Mouse (Mus musculus) layer of hippocampus, postnatal 25 days (tissue): Measurements from ENCODE around the gene Cybc1. TPM values are rescaled to one million over a fixed set of nuclear protein-coding genes. Genes with fewer than 3 reads are reported as not detected.

Experiments used
- DNase-seq, 2 experiments: peaks; one replicate each; pipeline ENCODE4 v3.0.0; 2022; ENCODE audit warnings: mixed read lengths in 2 of 2, low spot score in 1 of 2; ENCODE audit errors: extremely low spot score in 1 of 2
- total RNA-seq, 2 experiments: library from RNA; stranded (reverse); gene quantifications; 2 replicates each; pipeline ENCODE4 v1.2.3; 2021

The Cybc1 gene
- total RNA-seq, 2 experiments from 2014 or later = 23.3 to 24.0 TPM

- no peak for DNase-seq
Observed at GRCm38 (mm10) chr11:121219776-121220175, 9.3 kb downstream of the Cybc1 start.

- DNase-seq = no peak
Observed at GRCm38 (mm10) chr11:121216831-121217230, 12.3 kb downstream of the Cybc1 start.

- DNase-seq = peak; percentile 78 to 89
Observed at GRCm38 (mm10) chr11:121204161-121205006, 24.7 kb downstream of the Cybc1 start, which contains the start of the genes Hexdc and Ogfod3. Gene Hexdc, plus strand, starts transcription at chr11:121204433. Gene Ogfod3, minus strand, starts transcription at chr11:121204711.

GRCm38 (mm10) chr11:121203859-121204160, 25.3 kb downstream of the Cybc1 start:
- no peak for DNase-seq

GRCm38 (mm10) chr11:121201436-121202198, 27.5 kb downstream of the Cybc1 start:
- peak in 1 of 2 experiments; percentile 55 for DNase-seq

- no peak for DNase-seq
Observed at GRCm38 (mm10) chr11:121200781-121201180, 28.3 kb downstream of the Cybc1 start.

GRCm38 (mm10) chr11:121199851-121200250, 29.3 kb downstream of the Cybc1 start:
- DNase-seq = no peak

- DNase-seq = no peak
Observed at GRCm38 (mm10) chr11:121198622-121199021, 30.5 kb downstream of the Cybc1 start.

- no peak for DNase-seq
Observed at GRCm38 (mm10) chr11:121193415-121193814, 35.7 kb downstream of the Cybc1 start.

GRCm38 (mm10) chr11:121192742-121193141, 36.4 kb downstream of the Cybc1 start:
- DNase-seq = no peak

- no peak for DNase-seq
Observed at GRCm38 (mm10) chr11:121189681-121190080, 39.4 kb downstream of the Cybc1 start.

GRCm38 (mm10) chr11:121176285-121177270, 52.5 kb downstream of the Cybc1 start:
- DNase-seq = peak in 1 of 2 experiments; percentile 63

- no peak for DNase-seq
Observed at GRCm38 (mm10) chr11:121174234-121174633, 54.9 kb downstream of the Cybc1 start.

GRCm38 (mm10) chr11:121173203-121173602, 55.9 kb downstream of the Cybc1 start:
- DNase-seq = no peak

Other genes with a start within 250 kb of the Cybc1 start
- gene Csnk1d, start 238.0 kb downstream of the Cybc1 start, total RNA-seq = 100 to 1,000 TPM; 127 to 128 TPM
- gene Cd7, start 189.9 kb downstream of the Cybc1 start, total RNA-seq = not detected
- gene Sectm1b, start 165.8 kb downstream of the Cybc1 start, total RNA-seq = not detected
- not detected for gene Sectm1a, start 148.1 kb downstream of the Cybc1 start, total RNA-seq
- gene Tex19.2, start 110.6 kb downstream of the Cybc1 start, total RNA-seq = not detected
- not detected for gene Tex19.1, start 83.2 kb downstream of the Cybc1 start, total RNA-seq
- under 1 TPM; 0.25 to 0.35 TPM for gene Uts2r, start 69.1 kb downstream of the Cybc1 start, total RNA-seq
- 10 to 100 TPM; 22.1 to 26.5 TPM for gene Hexdc, start 24.9 kb downstream of the Cybc1 start, total RNA-seq
- 1 to 10 TPM; 7.1 to 7.3 TPM for gene Ogfod3, start 24.6 kb downstream of the Cybc1 start, total RNA-seq
- 10 to 100 TPM; 52.9 to 55.6 TPM for gene Narf, start 7.9 kb upstream of the Cybc1 start, total RNA-seq
- gene Foxk2, start 30.7 kb upstream of the Cybc1 start, total RNA-seq = 10 to 100 TPM; 79.4 to 82.9 TPM
- 10 to 100 TPM; 63.7 to 65.6 TPM for gene Wdr45b, start 125.1 kb upstream of the Cybc1 start, total RNA-seq
- 10 to 100 TPM; 62.5 to 66.8 TPM for gene Rab40b, start 158.9 kb upstream of the Cybc1 start, total RNA-seq
- 10 to 100 TPM; 50.9 to 51.0 TPM for gene Fn3krp, start 192.1 kb upstream of the Cybc1 start, total RNA-seq
- 10 to 100 TPM; 40.2 to 41.3 TPM for gene Fn3k, start 205.6 kb upstream of the Cybc1 start, total RNA-seq
- gene Tbcd, start 222.6 kb upstream of the Cybc1 start, total RNA-seq = 10 to 100 TPM; 41.7 to 46.2 TPM